Mouse (Mus musculus): Measurements from ENCODE around the gene Kcnc3.

The Kcnc3 gene

GRCm38 (mm10) chr7:44626966-44627365 lies 36.5 kb downstream of the Kcnc3 start:
- no peak for ATAC-seq (ENCODE audit: low TSS enrichment)

- ATAC-seq (ENCODE audit: low TSS enrichment): no peak
These were observed 38.1 kb downstream of the Kcnc3 start for GRCm38 (mm10) chr7:44628402-44629034.

GRCm38 (mm10) chr7:44630437-44630836 lies 40.0 kb downstream of the Kcnc3 start:
- ATAC-seq (ENCODE audit: low TSS enrichment): no peak

- ATAC-seq (ENCODE audit: low TSS enrichment): no peak
These were observed 42.2 kb downstream of the Kcnc3 start for GRCm38 (mm10) chr7:44632676-44633075.

- no peak for ATAC-seq (ENCODE audit: low TSS enrichment)
These were observed 42.9 kb downstream of the Kcnc3 start for GRCm38 (mm10) chr7:44633407-44633806.

GRCm38 (mm10) chr7:44636684-44637083 lies 46.2 kb downstream of the Kcnc3 start:
- peak; percentile 74 for ATAC-seq (ENCODE audit: low TSS enrichment)

- no peak for ATAC-seq (ENCODE audit: low TSS enrichment)
These were observed 48.2 kb downstream of the Kcnc3 start for GRCm38 (mm10) chr7:44638663-44639062.

- ATAC-seq (ENCODE audit: low TSS enrichment): peak; percentile 48; the same call in 1 of the 2 replicates
These were observed 50.6 kb downstream of the Kcnc3 start for GRCm38 (mm10) chr7:44640843-44641605.

GRCm38 (mm10) chr7:44641887-44642286 lies 51.4 kb downstream of the Kcnc3 start:
- ATAC-seq (ENCODE audit: low TSS enrichment): no peak

GRCm38 (mm10) chr7:44645256-44645655 lies 54.8 kb downstream of the Kcnc3 start:
- ATAC-seq (ENCODE audit: low TSS enrichment): no peak

GRCm38 (mm10) chr7:44645951-44646350 lies 55.5 kb downstream of the Kcnc3 start:
- ATAC-seq (ENCODE audit: low TSS enrichment): no peak

- ATAC-seq (ENCODE audit: low TSS enrichment): peak; percentile 44; the same call in 1 of the 2 replicates
These were observed 56.7 kb downstream of the Kcnc3 start for GRCm38 (mm10) chr7:44647042-44647724.

- no peak for ATAC-seq (ENCODE audit: low TSS enrichment)
These were observed 57.3 kb downstream of the Kcnc3 start for GRCm38 (mm10) chr7:44647729-44648128.

- ATAC-seq (ENCODE audit: low TSS enrichment): no peak
These were observed 58.7 kb downstream of the Kcnc3 start for GRCm38 (mm10) chr7:44649094-44649610.

- ATAC-seq (ENCODE audit: low TSS enrichment): peak; percentile 70; the same call in 1 of the 2 replicates
These were observed 59.5 kb downstream of the Kcnc3 start for GRCm38 (mm10) chr7:44649990-44650389.

- ATAC-seq (ENCODE audit: low TSS enrichment): no peak
These were observed 61.0 kb downstream of the Kcnc3 start for GRCm38 (mm10) chr7:44651416-44651815.

- ATAC-seq (ENCODE audit: low TSS enrichment): no peak
These were observed 63.3 kb downstream of the Kcnc3 start for GRCm38 (mm10) chr7:44653773-44654172.

Measured in frontal cortex, adult (tissue).